ENCODE assay signal across 14 mouse cellular contexts in the genomic region with DNA sequence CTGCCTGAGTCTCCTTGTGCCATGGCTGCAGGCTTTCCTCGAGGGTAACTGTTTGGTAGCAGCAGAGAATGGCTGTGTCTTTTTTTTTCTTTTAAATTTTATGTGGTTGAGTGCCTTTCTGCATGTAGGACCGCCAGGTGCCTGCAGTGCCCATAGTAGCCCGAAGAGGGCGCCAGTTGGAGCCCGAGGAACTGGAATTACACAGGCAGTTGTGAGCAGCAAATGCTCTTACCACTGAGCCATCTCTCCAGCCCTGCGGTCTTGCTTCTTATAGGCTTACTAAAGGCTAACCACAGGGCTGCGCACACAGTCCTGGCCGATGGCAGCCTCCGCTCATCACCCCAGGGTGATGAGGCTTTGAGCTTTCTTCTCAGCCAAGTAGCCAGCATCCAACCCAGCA. TPM values are rescaled to one million over a fixed set of nuclear protein-coding genes. Genes with fewer than 3 reads are reported as not detected.
DNase-seq lines count a peak whose midpoint lies in the region; TF ChIP-seq lines count a peak whose summit lies in the region.
"Had no signal": no experiment of that assay in that cellular context is flagged by ENCODE, and none has a peak within 500 bp of the region (broad histone marks: within the 10 kb centered on the region; RNA-seq: fewer than 3 reads in every experiment).

No protein-coding gene starts in this region.

- peak; percentile 27 for TF ChIP-seq CTCF in layer of hippocampus, adult 2 months (conservative IDR thresholded peaks at IDR 0.05)

- H3K27ac ChIP-seq in layer of hippocampus, adult 2 months = no peak overlapping the region
- H3K27ac ChIP-seq: liver, embryonic 13.5 days; midbrain, embryonic 13.5 days had no signal

- no peak for DNase-seq in layer of hippocampus, adult 2 months (ENCODE audit: low spot score in 2 of 2)
- no peak for DNase-seq in layer of hippocampus, postnatal 36 days
- DNase-seq in CD4-positive, CD25-positive, alpha-beta regulatory T cell, adult 2 months (ENCODE audit: low read depth, low spot score) = peak; percentile 81
- DNase-seq in R1 (ENCODE audit: low read depth, low spot score) = peak; percentile 81
- peak; percentile 83 for DNase-seq in naive thymus-derived CD4-positive, alpha-beta T cell, adult 2 months (ENCODE audit: low read depth)
- no peak for DNase-seq in cerebellum, adult 9-10 months
- no peak for DNase-seq in layer of hippocampus, adult 18-20 months (ENCODE audit: low spot score in 2 of 2)
- DNase-seq in ovary, postnatal 36 days (ENCODE audit: low spot score) = no peak
- DNase-seq: gastrocnemius, postnatal 10 days; liver, embryonic 13.5 days had no signal

- H3K4me3 ChIP-seq in layer of hippocampus, adult 2 months = no peak overlapping the region
- H3K4me3 ChIP-seq: erythroblast, embryonic 14.5 days; liver, embryonic 13.5 days; midbrain, embryonic 13.5 days had no signal

RNA-seq across cellular contexts. Expression of a gene that starts 18.2 kb away (rescaled TPM):
- total RNA-seq in layer of hippocampus, adult 2 months (2021) = not detected
- total RNA-seq in layer of hippocampus, postnatal 36 days (2021) = not detected
- total RNA-seq in layer of hippocampus, adult 18-20 months (2021) = not detected
- total RNA-seq: gastrocnemius, postnatal 10 days; layer of hippocampus, postnatal 14 days; neutrophil, adult 5-6 weeks had no signal

RNA-seq across cellular contexts. Expression of a gene that starts 18.3 kb away (rescaled TPM):
- 10 to 100 TPM; 39.8 to 41.7 TPM for total RNA-seq in layer of hippocampus, adult 2 months (2021)
- total RNA-seq in layer of hippocampus, postnatal 36 days (2021) = 10 to 100 TPM; 42.7 to 45.8 TPM
- total RNA-seq in layer of hippocampus, adult 18-20 months (2021) = 10 to 100 TPM; 37.8 to 41.4 TPM

RNA-seq across cellular contexts. Expression of a gene that starts 20.9 kb away (rescaled TPM):
- total RNA-seq in layer of hippocampus, adult 2 months (2021) = not detected
- total RNA-seq in layer of hippocampus, postnatal 36 days (2021) = not detected
- not detected for total RNA-seq in layer of hippocampus, adult 18-20 months (2021)
- total RNA-seq: gastrocnemius, postnatal 10 days; layer of hippocampus, postnatal 14 days; neutrophil, adult 5-6 weeks had no signal

RNA-seq across cellular contexts. Expression of a gene that starts 40.7 kb away (rescaled TPM):
- 1 to 10 TPM; 4.2 to 5.6 TPM for total RNA-seq in layer of hippocampus, adult 2 months (2021)
- 1 to 10 TPM; 3.7 to 5.9 TPM for total RNA-seq in layer of hippocampus, postnatal 36 days (2021)
- total RNA-seq in layer of hippocampus, adult 18-20 months (2021) = 1 to 10 TPM; 4.2 to 4.5 TPM

Comparison
In these comparisons a context has a peak if more than half of its experiments do, and no peak if none do; other contexts are left out.
1. DNase-seq: peak in CD4-positive, CD25-positive, alpha-beta regulatory T cell, adult 2 months (single experiment), R1 (single experiment) and naive thymus-derived CD4-positive, alpha-beta T cell, adult 2 months (single experiment); none in layer of hippocampus, adult 2 months (0 of 2), layer of hippocampus, postnatal 36 days (0 of 2), cerebellum, adult 9-10 months (single experiment), layer of hippocampus, adult 18-20 months (0 of 2) and ovary, postnatal 36 days (single experiment).